Mouse (Mus musculus): ENCODE data around the gene Tcte1. TPM values are rescaled to one million over a fixed set of nuclear protein-coding genes. Genes with fewer than 3 reads are reported as not detected.

Gene Tcte1
- polyA plus RNA-seq, 1 experiment = 0.12 TPM

GRCm38 (mm10) chr17:45510871-45511270 is 12.4 kb upstream of the Tcte1 start:
- Histone ChIP-seq H3K36me3 (replicated peaks; ENCODE audit: low read length) (peaks cover 60% of the 10 kb centered on the region), H3K4me3 (replicated peaks) (no peak overlapping the region), H3K27me3 (replicated peaks) (no peaks in the 10 kb centered on the region), H3K9me3 (no peaks in the 10 kb centered on the region), H3K4me1 (peaks cover 16% of the 10 kb centered on the region)
- TF ChIP-seq GATA1 (IDR thresholded peaks at IDR 0.05; ENCODE audit: borderline replicate concordance, low read length) = no peak
- TF ChIP-seq FLI1 (IDR thresholded peaks at IDR 0.05; ENCODE audit: low read length) = no peak

GRCm38 (mm10) chr17:45511757-45512156 is 11.5 kb upstream of the Tcte1 start:
- peaks cover 69% of the 10 kb centered on the region for H3K36me3 ChIP-seq (replicated peaks; ENCODE audit: low read length)
- peaks cover 14% of the 10 kb centered on the region for H3K4me1 ChIP-seq
- H3K27me3 ChIP-seq (replicated peaks) = no peaks in the 10 kb centered on the region
- H3K4me3 ChIP-seq (replicated peaks) = no peak overlapping the region
- no peaks in the 10 kb centered on the region for H3K9me3 ChIP-seq
- TF ChIP-seq GATA1 (IDR thresholded peaks at IDR 0.05; ENCODE audit: borderline replicate concordance, low read length) = no peak

GRCm38 (mm10) chr17:45515204-45515726 is 8.0 kb upstream of the Tcte1 start:
- no peaks in the 10 kb centered on the region for H3K27me3 ChIP-seq (replicated peaks)
- H3K9me3 ChIP-seq = no peaks in the 10 kb centered on the region
- H3K4me3 ChIP-seq (replicated peaks) = no peak overlapping the region
- TF ChIP-seq GATA1 (IDR thresholded peaks at IDR 0.05; ENCODE audit: borderline replicate concordance, low read length) (no peak), FLI1 (IDR thresholded peaks at IDR 0.05; ENCODE audit: low read length) (no peak)
- H3K4me1 ChIP-seq = peaks cover 25% of the 10 kb centered on the region
- peaks cover 81% of the 10 kb centered on the region for H3K36me3 ChIP-seq (replicated peaks; ENCODE audit: low read length)

- Histone ChIP-seq H3K36me3 (replicated peaks; ENCODE audit: low read length) (peaks cover 81% of the 10 kb centered on the region), H3K9me3 (no peaks in the 10 kb centered on the region)
- TF ChIP-seq FLI1 (IDR thresholded peaks at IDR 0.05; ENCODE audit: low read length) (no peak), GATA1 (IDR thresholded peaks at IDR 0.05; ENCODE audit: borderline replicate concordance, low read length) (no peak)
Measured at GRCm38 (mm10) chr17:45515806-45516205, 7.4 kb upstream of the Tcte1 start.

GRCm38 (mm10) chr17:45516488-45516887 is 6.7 kb upstream of the Tcte1 start:
- peaks cover 25% of the 10 kb centered on the region for H3K4me1 ChIP-seq
- H3K9me3 ChIP-seq = no peaks in the 10 kb centered on the region
- TF ChIP-seq GATA1 (IDR thresholded peaks at IDR 0.05; ENCODE audit: borderline replicate concordance, low read length) = no peak
- no peak for TF ChIP-seq FLI1 (IDR thresholded peaks at IDR 0.05; ENCODE audit: low read length)
- H3K27me3 ChIP-seq (replicated peaks) = no peaks in the 10 kb centered on the region
- peaks cover 78% of the 10 kb centered on the region for H3K36me3 ChIP-seq (replicated peaks; ENCODE audit: low read length)
- H3K4me3 ChIP-seq (replicated peaks) = no peak overlapping the region

More at GRCm38 (mm10) chr17:45515806-45516205, 7.4 kb upstream of the Tcte1 start:
- Histone ChIP-seq H3K27me3 (replicated peaks) (no peaks in the 10 kb centered on the region), H3K4me1 (peaks cover 25% of the 10 kb centered on the region), H3K4me3 (replicated peaks) (no peak overlapping the region)

- Histone ChIP-seq H3K9me3 (no peaks in the 10 kb centered on the region), H3K4me3 (replicated peaks) (no peak overlapping the region), H3K27me3 (replicated peaks) (peaks cover 1% of the 10 kb centered on the region), H3K4me1 (peaks cover 25% of the 10 kb centered on the region), H3K36me3 (replicated peaks; ENCODE audit: low read length) (peaks cover 73% of the 10 kb centered on the region)
- TF ChIP-seq FLI1 (IDR thresholded peaks at IDR 0.05; ENCODE audit: low read length) (no peak), GATA1 (IDR thresholded peaks at IDR 0.05; ENCODE audit: borderline replicate concordance, low read length) (no peak)
Measured at GRCm38 (mm10) chr17:45517135-45517534, 6.1 kb upstream of the Tcte1 start.

- Histone ChIP-seq H3K27me3 (replicated peaks) (peaks cover 7% of the 10 kb centered on the region), H3K36me3 (replicated peaks; ENCODE audit: low read length) (peaks cover 73% of the 10 kb centered on the region), H3K4me1 (peaks cover 28% of the 10 kb centered on the region), H3K4me3 (replicated peaks) (no peak overlapping the region), H3K9me3 (no peaks in the 10 kb centered on the region)
- TF ChIP-seq GATA1 (IDR thresholded peaks at IDR 0.05; ENCODE audit: borderline replicate concordance, low read length) = no peak
- TF ChIP-seq FLI1 (IDR thresholded peaks at IDR 0.05; ENCODE audit: low read length) = no peak
Measured at GRCm38 (mm10) chr17:45517549-45518215, 5.6 kb upstream of the Tcte1 start.

- Histone ChIP-seq H3K4me1 (peaks cover 39% of the 10 kb centered on the region), H3K9me3 (no peaks in the 10 kb centered on the region), H3K4me3 (replicated peaks) (no peak overlapping the region), H3K27me3 (replicated peaks) (peaks cover 19% of the 10 kb centered on the region), H3K36me3 (replicated peaks; ENCODE audit: low read length) (peaks cover 70% of the 10 kb centered on the region)
- TF ChIP-seq FLI1 (IDR thresholded peaks at IDR 0.05; ENCODE audit: low read length) (no peak), GATA1 (IDR thresholded peaks at IDR 0.05; ENCODE audit: borderline replicate concordance, low read length) (no peak)
Measured at GRCm38 (mm10) chr17:45518766-45519475, 4.3 kb upstream of the Tcte1 start.

- Histone ChIP-seq H3K36me3 (replicated peaks; ENCODE audit: low read length) (peaks cover 60% of the 10 kb centered on the region), H3K4me1 (peaks cover 39% of the 10 kb centered on the region)
- TF ChIP-seq GATA1 (IDR thresholded peaks at IDR 0.05; ENCODE audit: borderline replicate concordance, low read length) (no peak), FLI1 (IDR thresholded peaks at IDR 0.05; ENCODE audit: low read length) (no peak)
Measured at GRCm38 (mm10) chr17:45520136-45520535, 3.1 kb upstream of the Tcte1 start.

GRCm38 (mm10) chr17:45524961-45525360 is 1.7 kb downstream of the Tcte1 start:
- no peak overlapping the region for H3K4me3 ChIP-seq (replicated peaks)
- peaks cover 12% of the 10 kb centered on the region for H3K36me3 ChIP-seq (replicated peaks; ENCODE audit: low read length)
- peaks cover 18% of the 10 kb centered on the region for H3K4me1 ChIP-seq
- H3K27me3 ChIP-seq (replicated peaks) = peaks cover 70% of the 10 kb centered on the region
- no peaks in the 10 kb centered on the region for H3K9me3 ChIP-seq
- TF ChIP-seq FLI1 (IDR thresholded peaks at IDR 0.05; ENCODE audit: low read length) (no peak), GATA1 (IDR thresholded peaks at IDR 0.05; ENCODE audit: borderline replicate concordance, low read length) (no peak)

More at GRCm38 (mm10) chr17:45520136-45520535, 3.1 kb upstream of the Tcte1 start:
- H3K27me3 ChIP-seq (replicated peaks) = peaks cover 31% of the 10 kb centered on the region
- H3K9me3 ChIP-seq = no peaks in the 10 kb centered on the region
- no peak overlapping the region for H3K4me3 ChIP-seq (replicated peaks)

All from megakaryocyte, embryonic 14.5 days (primary cell).